Mouse (Mus musculus) CH12.LX (cell line): ENCODE data around the gene Fgfr2. TPM values are rescaled to one million over a fixed set of nuclear protein-coding genes. Genes with fewer than 3 reads are reported as not detected.

Source experiments
- DNase-seq: peaks from one replicate; pipeline ENCODE4 v3.0.0-alpha.2; 2013; ENCODE audit errors: extremely low read depth
- H3K27ac ChIP-seq: 2 replicates; pipeline ENCODE4 v1.5.1; 2012; ENCODE audit warnings: low read depth, mild to moderate bottlenecking, control low read depth, moderate library complexity; ENCODE audit not compliant: insufficient read depth
- H3K27me3 ChIP-seq: replicated peaks from 2 replicates; pipeline ENCODE3; 2012; ENCODE audit warnings: inconsistent platforms
- H3K36me3 ChIP-seq, 2 experiments: replicated peaks in 1 of 2; 2 replicates each; pipeline versions ENCODE3 to v1.6.1; 2012; ENCODE audit warnings: inconsistent platforms in 1 of 2, low read length in 1 of 2, mild to moderate bottlenecking in 1 of 2, mixed read lengths in 1 of 2, moderate library complexity in 1 of 2; ENCODE audit not compliant: control insufficient read depth in 1 of 2, insufficient read depth in 1 of 2
- H3K4me1 ChIP-seq, 2 experiments: 2 replicates each; pipeline ENCODE4 v1.6.1; 2012; ENCODE audit warnings: inconsistent platforms in 1 of 2, moderate library complexity in 1 of 2; ENCODE audit not compliant: insufficient read depth in 2 of 2, control insufficient read depth in 1 of 2
- H3K4me2 ChIP-seq: 2 replicates; pipeline ENCODE4 v1.6.1; 2012; ENCODE audit warnings: low read depth, mild to moderate bottlenecking, control low read depth; ENCODE audit not compliant: poor library complexity, insufficient read depth, severe bottlenecking
- H3K4me3 ChIP-seq, 3 experiments: fragments of 150-350 bp in 1 of 3; sonication (generic) in 1 of 3; replicated peaks in 1 of 3; 2 replicates each; pipeline versions ENCODE3 to v1.5.1; 2011 to 2012; ENCODE audit warnings: low read depth in 2 of 3, low read length in 2 of 3, mild to moderate bottlenecking in 2 of 3, moderate library complexity in 2 of 3, control low read depth in 1 of 3, improper control_type of control experiment in 1 of 3, inconsistent platforms in 1 of 3, mixed read lengths in 1 of 3; ENCODE audit not compliant: poor library complexity in 1 of 3
- H3K79me2 ChIP-seq: replicated peaks from 2 replicates; pipeline ENCODE4 v1.6.1; 2012; ENCODE audit warnings: mild to moderate bottlenecking, moderate library complexity; ENCODE audit not compliant: control insufficient read depth, poor library complexity, insufficient read depth, severe bottlenecking; ENCODE audit errors: extremely low read depth
- H3K9ac ChIP-seq: 2 replicates; pipeline ENCODE4 v1.6.1; 2012; ENCODE audit warnings: low read depth, mild to moderate bottlenecking, control low read depth, moderate library complexity; ENCODE audit not compliant: insufficient read depth
- H3K9me3 ChIP-seq: replicated peaks from 2 replicates; pipeline ENCODE3; 2012; ENCODE audit warnings: low read length, inconsistent platforms, mixed read lengths
- CHD1 ChIP-seq: IDR thresholded peaks from 2 replicates; pipeline ENCODE4 v1.6.1; 2012; ENCODE audit warnings: low read depth, low read length, improper control_type of control experiment, inconsistent platforms
- CHD2 ChIP-seq: IDR thresholded peaks from 2 replicates; pipeline ENCODE4 v1.6.1; 2011; ENCODE audit warnings: low read length, improper control_type of control experiment
- CTCF ChIP-seq, 2 experiments: IDR thresholded peaks in 1 of 2; conservative IDR thresholded peaks in 1 of 2; 2 replicates each; pipeline ENCODE4 v1.5.1; 2011 to 2012; ENCODE audit warnings: low read depth in 2 of 2, low read length in 2 of 2, improper control_type of control experiment in 1 of 2, inconsistent platforms in 1 of 2, mild to moderate bottlenecking in 1 of 2, moderate library complexity in 1 of 2
- E2F4 ChIP-seq: IDR thresholded peaks from 2 replicates; pipeline ENCODE4 v1.6.1; 2011; ENCODE audit warnings: low read depth, low read length, improper control_type of control experiment; ENCODE audit not compliant: insufficient replicate concordance
- ELF1 ChIP-seq: IDR thresholded peaks from 2 replicates; pipeline ENCODE4 v1.6.1; 2014; ENCODE audit warnings: low read depth, mild to moderate bottlenecking, inconsistent platforms, low read length, improper control_type of control experiment
- EP300 ChIP-seq: IDR thresholded peaks from 2 replicates; pipeline ENCODE4 v1.6.1; 2011; ENCODE audit warnings: low read length, improper control_type of control experiment
- HCFC1 ChIP-seq: IDR thresholded peaks from 2 replicates; pipeline ENCODE4 v1.6.1; 2012; ENCODE audit warnings: low read depth, mild to moderate bottlenecking, inconsistent platforms, low read length, improper control_type of control experiment
- JUN ChIP-seq: IDR thresholded peaks from 2 replicates; pipeline ENCODE4 v1.6.1; 2011; ENCODE audit warnings: low read depth, mild to moderate bottlenecking, low read length, improper control_type of control experiment, moderate library complexity; ENCODE audit not compliant: insufficient read depth
- MAX ChIP-seq: IDR thresholded peaks from 2 replicates; pipeline ENCODE4 v1.6.1; 2011; ENCODE audit warnings: low read length, improper control_type of control experiment
- MYC ChIP-seq: IDR thresholded peaks from 2 replicates; pipeline ENCODE4 v1.6.1; 2011; ENCODE audit warnings: low read depth, mild to moderate bottlenecking, improper control_type of control experiment, low read length
- POLR2A ChIP-seq: IDR thresholded peaks from 2 replicates; pipeline ENCODE4 v1.6.1; 2011; ENCODE audit warnings: low read depth, mild to moderate bottlenecking, improper control_type of control experiment, low read length
- POLR2AphosphoS2 ChIP-seq: IDR thresholded peaks from 2 replicates; pipeline ENCODE4 v1.6.1; 2011; ENCODE audit warnings: low read depth, low read length, improper control_type of control experiment
- SIN3A ChIP-seq: IDR thresholded peaks from 2 replicates; pipeline ENCODE4 v1.6.1; 2012; ENCODE audit warnings: low read length, improper control_type of control experiment, inconsistent platforms
- TCF12 ChIP-seq: IDR thresholded peaks from 2 replicates; pipeline ENCODE4 v1.6.1; 2014; ENCODE audit warnings: low read depth, mild to moderate bottlenecking, inconsistent platforms, low read length, improper control_type of control experiment
- ZC3H11A ChIP-seq: IDR thresholded peaks from 2 replicates; pipeline ENCODE4 v1.6.1; 2012; ENCODE audit warnings: low read depth, mild to moderate bottlenecking, inconsistent platforms, low read length, improper control_type of control experiment
- ZMIZ1 ChIP-seq: IDR thresholded peaks from 2 replicates; pipeline ENCODE4 v1.6.1; 2012; ENCODE audit warnings: low read depth, mild to moderate bottlenecking, inconsistent platforms, low read length, improper control_type of control experiment
- ZNF384 ChIP-seq: IDR thresholded peaks from 2 replicates; pipeline ENCODE4 v1.6.1; 2012; ENCODE audit warnings: low read depth, low read length, improper control_type of control experiment, inconsistent platforms
- dilution Hi-C: fragments of 300-500 bp; cut with MboI; formaldehyde crosslinking; loops from 2 replicates; pipeline ENCODE4 v1.14.3; 2020; ENCODE audit warnings: low sequenced_read_pairs; ENCODE audit not compliant: extremely low pct_unique_long_range_greater_than_20kb, extremely low pct_ligation_motif_present
- in situ Hi-C: fragments of 300-500 bp; cut with MboI; formaldehyde crosslinking; loops from 3 replicates; pipeline ENCODE4 v1.14.3; 2019; ENCODE audit warnings: low sequenced_read_pairs, low pct_ligation_motif_present, low pct_unique_long_range_greater_than_20kb, mixed read lengths
- polyA plus RNA-seq: library from polyadenylated mRNA; unstranded; fragments of >175 nt; gene quantifications from 2 replicates; pipeline ENCODE4 v1.2.1, GENCODE M21; 2012; ENCODE audit warnings: low read depth; ENCODE audit not compliant: insufficient read length
- total RNA-seq, 2 experiments: library from RNA; depleted of rRNA; stranded (reverse); fragments of 300-350 nt in 1 of 2; fragments of >200 nt in 1 of 2; gene quantifications; 2 replicates each; pipeline ENCODE4 v1.2.3; 2012 to 2014

Gene Fgfr2
- total and polyA plus RNA-seq, 3 experiments: not detected

- TF ChIP-seq TCF12 (no peak), EP300 (no peak), JUN (no peak), POLR2AphosphoS2 (no peak), E2F4 (no peak), POLR2A (no peak), CHD2 (no peak), ZMIZ1 (no peak), MYC (no peak), SIN3A (no peak), MAX (no peak), ELF1 (no peak), ZNF384 (no peak), ZC3H11A (no peak), HCFC1 (no peak)
- TF ChIP-seq, all 38 proteins: peak for 0
- Histone ChIP-seq H3K27me3 (no peaks in the 10 kb centered on the region), H3K9ac (no peak overlapping the region), H3K4me3 (no peak overlapping the region), H3K9me3 (no peaks in the 10 kb centered on the region), H3K4me1 (no peaks in the 10 kb centered on the region), H3K79me2 (no peaks in the 10 kb centered on the region), H3K36me3 (peaks cover 0 to 26% of the 10 kb centered on the region in 2 experiments), H3K4me2 (no peak overlapping the region), H3K27ac (no peak overlapping the region)
- in situ Hi-C loops: no loop called here
- dilution Hi-C loops: no loop called here
- DNase-seq: no peak
Measured at GRCm38 (mm10) chr7:130473881-130474280, 2649.3 kb downstream of the Fgfr2 start.

DNA sequence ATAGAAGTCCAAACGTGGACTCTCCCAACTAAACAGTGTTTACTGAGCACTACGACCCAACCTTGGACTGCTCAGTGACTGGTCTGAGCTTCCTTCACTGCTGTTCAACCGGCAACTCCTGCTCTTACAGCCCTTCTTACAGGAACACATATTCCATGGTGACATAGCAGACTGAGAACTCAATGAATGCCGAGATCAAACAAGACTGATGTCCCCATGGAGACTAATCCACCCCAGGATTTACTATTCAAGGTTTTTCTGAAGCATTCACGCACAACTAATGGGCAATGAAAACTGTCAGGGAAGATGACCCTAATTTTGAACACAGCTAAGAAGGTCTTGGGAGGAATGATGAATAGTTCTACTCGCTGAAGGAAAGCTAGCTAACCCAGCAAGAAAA, 2650.5 kb downstream of the Fgfr2 start:
- H3K9ac ChIP-seq: no peak overlapping the region
- in situ Hi-C loops: no loop called here
- dilution Hi-C loops: no loop called here
- no peaks in the 10 kb centered on the region for H3K79me2 ChIP-seq
- no peak overlapping the region for H3K4me2 ChIP-seq
- TF ChIP-seq CTCF (conservative IDR thresholded peaks at IDR 0.05 in 1 of 2, IDR thresholded peaks at IDR 0.05 in 1 of 2; ENCODE audit: low read depth in 2 of 2, low read length in 2 of 2): no peak
- no peak for TF ChIP-seq CHD1
- no peaks in the 10 kb centered on the region for H3K27me3 ChIP-seq
- H3K9me3 ChIP-seq: no peaks in the 10 kb centered on the region
- no peak overlapping the region for H3K27ac ChIP-seq
- no peaks in the 10 kb centered on the region for H3K4me1 ChIP-seq
- peaks cover 0 to 26% of the 10 kb centered on the region in 2 experiments for H3K36me3 ChIP-seq
- no peak overlapping the region for H3K4me3 ChIP-seq
- no peak for DNase-seq
